Mouse (Mus musculus) midbrain, embryonic 11.5 days (tissue): Measurements from ENCODE around the gene Rbfox1. TPM values are rescaled to one million over a fixed set of nuclear protein-coding genes. Genes with fewer than 3 reads are reported as not detected.
A peak's percentile ranks its signal among the peaks of the same experiment; 100 is the strongest.

Experiments used
- ATAC-seq: fragments of 200-750 bp; cut with Nextera tagmentation; 2 replicates; pipeline ENCODE4 v1.8.0; 2017; ENCODE audit warnings: moderate TSS enrichment, moderate library complexity; ENCODE audit not compliant: low FRiP score
- DNase-seq: peaks from one replicate; pipeline ENCODE4 v3.0.0; 2015; ENCODE audit warnings: low spot score; ENCODE audit errors: missing footprints
- H3K27ac ChIP-seq: fragments of 300-500 bp; sonication (generic); 2 replicates; pipeline ENCODE4 v1.5.1; 2014; ENCODE audit warnings: low read depth, low read length
- H3K27me3 ChIP-seq: fragments of 300-500 bp; sonication (generic); 2 replicates; pipeline ENCODE4 v1.6.1; 2014; ENCODE audit warnings: mild to moderate bottlenecking, low read length, moderate library complexity, mixed read lengths; ENCODE audit not compliant: control insufficient read depth, insufficient read depth
- H3K36me3 ChIP-seq: fragments of 300-500 bp; sonication (generic); 2 replicates; pipeline ENCODE4 v1.6.1; 2014; ENCODE audit warnings: mild to moderate bottlenecking, low read length, moderate library complexity, mixed read lengths; ENCODE audit not compliant: control insufficient read depth, insufficient read depth
- H3K4me1 ChIP-seq: fragments of 300-500 bp; sonication (generic); 2 replicates; pipeline ENCODE4 v1.6.1; 2014; ENCODE audit warnings: low read length; ENCODE audit not compliant: control insufficient read depth, insufficient read depth
- H3K4me2 ChIP-seq: fragments of 300-500 bp; sonication (generic); 2 replicates; pipeline ENCODE4 v1.6.1; 2014; ENCODE audit warnings: mild to moderate bottlenecking, moderate library complexity
- H3K4me3 ChIP-seq: fragments of 300-500 bp; sonication (generic); 2 replicates; pipeline ENCODE4 v1.5.1; 2014; ENCODE audit warnings: low read depth, low read length
- H3K9ac ChIP-seq: fragments of 300-500 bp; sonication (generic); 2 replicates; pipeline ENCODE4 v1.6.1; 2014; ENCODE audit warnings: low read length
- H3K9me3 ChIP-seq: fragments of 300-500 bp; sonication (generic); 2 replicates; pipeline ENCODE4 v1.6.1; 2016; ENCODE audit warnings: low read length; ENCODE audit not compliant: control insufficient read depth
- WGBS: fragments of 180-500 bp; shearing (Covaris S2); extraction: QIAGEN DNeasy Blood & Tissue Kit; methylation state at CpG from one replicate; pipeline ENCODE4 v1.1.7; 2014; 5-methylcytosine and 5-hydroxymethylcytosine counted together
- polyA plus RNA-seq: library from polyadenylated mRNA; unstranded; fragments of >200 nt; fragmentation: Nextera tagmentation; extraction: Ambion mirVana; gene quantifications from 2 replicates; pipeline ENCODE4 v1.2.1, GENCODE M21; 2014

Rbfox1 gene
- polyA plus RNA-seq, 1 experiment from 2014 or later = 6.1 TPM

DNA sequence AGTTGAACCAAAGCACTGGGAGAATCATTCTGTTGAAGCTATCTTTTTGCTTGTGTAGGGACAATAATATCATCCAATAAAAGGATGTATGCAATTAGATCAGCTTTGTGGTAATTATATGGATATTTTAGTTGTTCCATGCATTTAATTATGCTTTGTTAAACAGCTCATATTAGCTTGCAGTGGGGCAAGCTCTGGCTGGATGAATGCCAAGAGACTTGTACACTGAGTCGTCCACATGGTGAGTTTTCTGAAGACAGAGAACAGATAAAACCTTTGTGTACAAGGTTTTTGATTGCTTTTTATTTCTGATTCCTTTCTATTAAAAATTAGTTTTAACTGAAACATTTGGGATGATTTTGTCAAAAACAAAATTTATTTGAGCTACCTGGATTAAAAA is 439.7 kb downstream of the Rbfox1 start:
- 54% methylated on average over 1 of the region's 1 CpGs for WGBS
- Histone ChIP-seq H3K27ac (no peak overlapping the region), H3K27me3 (no peaks in the 10 kb centered on the region), H3K9ac (no peak overlapping the region), H3K4me1 (no peaks in the 10 kb centered on the region), H3K36me3 (no peaks in the 10 kb centered on the region), H3K9me3 (no peaks in the 10 kb centered on the region), H3K4me3 (no peak overlapping the region), H3K4me2 (no peak overlapping the region)
- no peak for ATAC-seq
- no peak for DNase-seq

DNA sequence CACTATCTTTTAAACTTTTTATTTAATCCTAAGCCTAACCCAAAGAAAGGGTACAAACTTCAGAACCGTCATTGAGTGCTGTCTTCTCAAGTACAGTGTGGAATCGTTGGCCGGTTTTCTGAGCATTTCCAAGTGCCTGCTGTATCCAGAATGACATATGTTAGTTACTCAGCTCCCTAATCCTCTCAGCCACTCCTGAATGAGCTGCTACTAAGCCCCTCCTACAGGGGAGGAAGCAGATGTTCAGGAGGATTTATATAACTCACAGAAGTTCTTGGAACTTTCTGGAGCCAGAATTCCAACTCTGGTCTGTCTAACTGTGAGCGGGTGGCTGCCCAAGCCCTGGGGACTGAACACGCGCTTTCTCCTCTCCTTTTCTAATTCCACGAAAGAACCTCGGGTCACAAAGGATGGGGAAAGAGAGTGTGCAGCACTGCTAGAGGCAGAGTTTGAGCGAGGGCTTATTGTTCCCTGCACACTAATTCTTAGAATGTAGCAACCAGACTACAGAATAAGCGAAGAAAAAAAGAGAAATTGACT is 446.3 kb downstream of the Rbfox1 start:
- ATAC-seq (peak; percentile 61; the same call in 1 of the 2 replicates), DNase-seq (peak; percentile 88)
- Histone ChIP-seq H3K4me1 (no peaks in the 10 kb centered on the region), H3K27me3 (no peaks in the 10 kb centered on the region), H3K9ac (no peak overlapping the region), H3K4me3 (no peak overlapping the region), H3K9me3 (no peaks in the 10 kb centered on the region), H3K36me3 (no peaks in the 10 kb centered on the region), H3K4me2 (no peak overlapping the region), H3K27ac (no peak overlapping the region)
- 54% methylated on average over 10 of the region's 10 CpGs for WGBS

DNA sequence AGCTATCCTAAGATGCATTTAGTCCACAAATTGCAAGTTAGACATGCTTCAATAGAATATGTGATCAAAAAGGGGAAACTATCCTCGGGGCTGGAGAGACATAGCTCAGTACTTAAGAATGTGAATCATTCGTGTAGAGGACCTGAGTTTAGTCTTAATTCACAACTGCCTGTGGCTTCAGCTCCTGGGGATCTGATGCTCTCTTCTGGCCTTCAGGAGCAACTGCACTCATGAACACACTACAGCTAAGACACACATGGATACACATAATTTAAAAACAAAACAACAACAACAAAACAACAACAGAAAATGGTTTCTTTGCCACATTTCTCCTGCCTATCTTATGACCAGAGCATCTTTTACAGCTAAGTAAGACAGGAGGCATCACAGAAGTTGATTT is 448.1 kb downstream of the Rbfox1 start:
- Histone ChIP-seq H3K9me3 (no peaks in the 10 kb centered on the region), H3K27ac (no peak overlapping the region), H3K4me2 (no peak overlapping the region), H3K4me3 (no peak overlapping the region), H3K36me3 (no peaks in the 10 kb centered on the region), H3K4me1 (no peaks in the 10 kb centered on the region), H3K9ac (no peak overlapping the region), H3K27me3 (no peaks in the 10 kb centered on the region)
- ATAC-seq (no peak), DNase-seq (no peak)
- WGBS = 73% methylated on average over 2 of the region's 2 CpGs

DNA sequence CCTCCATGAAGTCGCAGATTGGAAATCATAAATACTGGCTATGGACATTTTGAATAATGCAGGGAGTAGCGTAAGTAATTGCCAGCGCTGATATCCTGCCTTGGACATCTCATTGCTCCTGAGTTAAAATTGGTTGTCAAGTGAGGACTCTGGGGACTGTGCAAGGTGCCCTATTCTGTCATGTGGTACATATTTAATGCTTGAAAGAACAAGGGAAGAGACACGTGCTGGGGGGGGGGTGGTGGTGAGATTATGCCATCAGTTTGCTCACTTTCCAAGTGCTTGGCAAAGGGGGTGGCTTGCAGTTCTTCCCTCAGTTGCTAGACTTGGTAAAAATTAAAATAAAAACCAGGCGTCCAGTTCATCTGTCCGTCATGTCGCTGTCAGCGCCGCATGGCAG is 462.9 kb downstream of the Rbfox1 start:
- peak overlapping the region; percentile 36; the same call in 1 of the 2 replicates for H3K4me3 ChIP-seq
- no peaks in the 10 kb centered on the region for H3K9me3 ChIP-seq
- peak overlapping the region; percentile 59; the same call in 1 of the 2 replicates for H3K9ac ChIP-seq
- H3K36me3 ChIP-seq = no peaks in the 10 kb centered on the region
- ATAC-seq (peak; percentile 44; the same call in 1 of the 2 replicates), DNase-seq (no peak)
- H3K4me1 ChIP-seq = no peaks in the 10 kb centered on the region; the same call in 1 of the 2 replicates
- 28% methylated on average over 9 of the region's 9 CpGs for WGBS
- peak overlapping the region; percentile 75 for H3K4me2 ChIP-seq
- H3K27ac ChIP-seq = no peak overlapping the region
- peaks cover 15% of the 10 kb centered on the region for H3K27me3 ChIP-seq

DNA sequence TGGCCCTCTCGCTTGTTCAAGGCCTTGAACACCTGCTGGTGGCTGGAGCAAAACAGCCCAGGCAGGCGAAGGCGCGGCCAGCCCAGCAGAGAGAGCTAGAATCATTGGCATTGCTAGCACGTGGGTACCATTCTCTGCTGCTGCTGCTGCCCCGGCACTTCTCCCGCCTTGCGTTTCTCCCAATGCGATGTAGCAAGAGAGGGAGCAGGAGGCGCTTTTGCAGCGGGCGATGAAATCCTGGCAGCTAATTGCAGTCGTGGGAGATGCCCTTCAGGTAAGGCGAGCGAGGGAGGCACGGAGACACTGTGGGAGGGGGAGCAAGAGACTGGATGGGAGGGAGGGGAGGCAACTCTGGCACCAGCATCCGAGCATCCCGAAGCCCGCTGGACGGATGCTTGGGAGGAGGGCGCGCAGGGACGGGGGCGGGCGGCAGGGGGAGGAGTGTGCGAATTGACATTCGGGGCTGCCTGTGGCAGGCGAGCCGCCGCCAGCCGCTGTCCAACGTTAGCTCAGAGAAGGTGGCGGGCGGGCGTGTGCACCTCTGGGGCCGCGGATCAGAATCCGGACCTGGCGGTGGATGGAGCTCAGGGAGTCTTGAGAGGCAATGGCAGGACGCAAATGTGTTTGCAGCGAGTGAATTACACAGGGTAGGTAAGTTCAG is 463.6 kb downstream of the Rbfox1 start:
- peak; percentile 95 for DNase-seq
- H3K27ac ChIP-seq = no peak overlapping the region
- under 1% methylated on average over 41 of the region's 41 CpGs for WGBS

DNA sequence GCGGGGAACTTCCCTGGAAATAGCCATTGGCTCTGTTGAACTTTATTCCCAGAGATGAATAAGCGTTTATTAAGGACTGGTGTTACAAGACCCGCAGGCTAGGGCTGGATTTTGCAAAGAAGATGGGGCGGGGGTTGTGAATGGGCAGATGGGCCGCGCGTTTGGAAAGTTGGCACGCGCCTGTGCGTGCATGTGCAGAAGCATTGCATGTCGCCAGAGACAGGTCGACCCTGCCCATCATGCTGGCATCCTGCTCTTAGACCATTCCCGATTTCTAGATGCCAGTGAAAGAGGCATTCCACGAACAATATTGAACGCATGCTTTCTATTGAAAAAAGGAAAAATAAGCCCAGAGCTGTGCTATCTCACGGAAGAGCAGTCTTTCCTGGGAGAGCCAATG is 464.2 kb downstream of the Rbfox1 start:
- Histone ChIP-seq H3K4me1 (no peaks in the 10 kb centered on the region; the same call in 1 of the 2 replicates), H3K4me3 (peak overlapping the region; percentile 36), H3K27ac (no peak overlapping the region), H3K27me3 (peaks cover 15% of the 10 kb centered on the region), H3K36me3 (no peaks in the 10 kb centered on the region), H3K9ac (peak overlapping the region; percentile 59), H3K4me2 (peak overlapping the region; percentile 75), H3K9me3 (no peaks in the 10 kb centered on the region)
- ATAC-seq (peak; percentile 28; the same call in 1 of the 2 replicates), DNase-seq (no peak)
- 25% methylated on average over 16 of the region's 16 CpGs for whole genome bisulfite sequencing

More for the DNA sequence above, 463.6 kb downstream of the Rbfox1 start:
- ATAC-seq = peak; percentile 89
- peak overlapping the region; percentile 59 for H3K9ac ChIP-seq
- no peaks in the 10 kb centered on the region for H3K36me3 ChIP-seq
- H3K4me1 ChIP-seq = no peaks in the 10 kb centered on the region; the same call in 1 of the 2 replicates
- H3K9me3 ChIP-seq = no peaks in the 10 kb centered on the region
- H3K4me2 ChIP-seq = peak overlapping the region; percentile 75
- peak overlapping the region; percentile 36 for H3K4me3 ChIP-seq
- peaks cover 15% of the 10 kb centered on the region for H3K27me3 ChIP-seq

DNA sequence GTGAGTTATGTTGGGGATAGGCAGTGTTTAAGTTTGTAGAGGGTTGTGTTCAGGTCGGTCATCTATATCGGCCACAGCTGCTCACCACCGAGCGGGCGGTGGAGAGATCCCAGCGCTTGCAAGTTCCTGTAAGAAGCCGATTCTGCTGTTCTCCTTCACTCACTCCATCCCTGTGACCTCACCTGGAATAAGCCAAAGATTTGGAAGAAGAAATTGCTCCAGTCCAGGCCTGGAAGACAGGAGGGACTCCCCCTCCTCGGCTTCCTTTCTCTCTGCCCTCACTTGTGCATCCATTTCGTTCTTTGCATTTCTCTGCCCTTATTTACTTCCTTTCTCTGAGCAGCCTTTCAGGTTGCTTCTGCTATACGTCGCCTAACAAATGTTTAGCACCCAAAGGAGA is 465.1 kb downstream of the Rbfox1 start:
- no peaks in the 10 kb centered on the region for H3K36me3 ChIP-seq
- H3K4me2 ChIP-seq = no peak overlapping the region
- WGBS = 92% methylated on average over 11 of the region's 11 CpGs
- peaks cover 15% of the 10 kb centered on the region for H3K27me3 ChIP-seq
- no peak overlapping the region for H3K9ac ChIP-seq
- H3K4me3 ChIP-seq = no peak overlapping the region
- no peak overlapping the region for H3K27ac ChIP-seq
- no peak for DNase-seq
- no peaks in the 10 kb centered on the region; the same call in 1 of the 2 replicates for H3K4me1 ChIP-seq
- H3K9me3 ChIP-seq = no peaks in the 10 kb centered on the region
- no peak for ATAC-seq

DNA sequence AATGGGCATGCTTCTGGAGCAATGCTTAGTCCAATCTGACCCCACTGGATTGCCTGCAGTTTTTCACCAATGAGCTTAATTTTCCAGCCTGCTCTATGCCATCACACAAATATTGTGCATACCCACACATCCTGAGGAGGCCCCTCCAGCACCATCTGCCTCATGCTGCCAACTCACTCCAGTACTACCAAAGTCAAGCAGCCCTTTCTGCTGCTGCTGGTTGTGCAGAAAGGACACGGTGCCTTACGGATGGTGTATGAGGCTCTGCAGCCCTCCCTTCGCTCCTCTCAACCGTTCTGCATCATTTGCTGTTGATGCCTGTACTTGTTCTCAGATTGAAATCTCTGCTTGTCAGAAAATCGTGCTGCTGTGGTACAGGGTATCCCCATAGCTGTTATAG is 468.0 kb downstream of the Rbfox1 start:
- Histone ChIP-seq H3K4me2 (no peak overlapping the region), H3K4me3 (no peak overlapping the region), H3K36me3 (no peaks in the 10 kb centered on the region), H3K4me1 (no peaks in the 10 kb centered on the region; the same call in 1 of the 2 replicates), H3K9ac (no peak overlapping the region), H3K27ac (no peak overlapping the region), H3K9me3 (no peaks in the 10 kb centered on the region), H3K27me3 (peaks cover 9% of the 10 kb centered on the region)
- 83% methylated on average over 5 of the region's 5 CpGs for WGBS
- no peak for DNase-seq
- no peak for ATAC-seq

DNA sequence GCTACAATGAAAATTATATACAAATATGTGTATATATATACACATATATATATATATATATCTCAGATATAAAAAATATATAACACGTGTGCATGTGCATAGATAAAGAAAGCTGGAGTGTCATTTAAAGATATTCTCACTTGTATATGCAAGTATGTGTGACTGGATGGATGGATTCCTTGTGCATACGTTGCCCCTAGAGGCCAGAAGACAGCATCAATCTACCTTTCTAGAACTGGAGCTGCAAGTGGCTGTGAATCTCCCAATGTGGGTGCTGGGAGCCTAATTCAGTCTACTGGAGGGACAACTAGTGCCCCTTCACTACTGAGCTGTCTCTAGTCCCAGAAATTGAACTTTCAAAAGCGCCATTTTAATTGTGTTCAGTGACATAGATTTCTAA is 471.8 kb downstream of the Rbfox1 start:
- DNase-seq = no peak
- Histone ChIP-seq H3K27ac (no peak overlapping the region), H3K4me3 (no peak overlapping the region), H3K36me3 (no peaks in the 10 kb centered on the region), H3K9me3 (no peaks in the 10 kb centered on the region), H3K4me2 (no peak overlapping the region), H3K27me3 (no peaks in the 10 kb centered on the region), H3K9ac (no peak overlapping the region), H3K4me1 (no peaks in the 10 kb centered on the region; the same call in 1 of the 2 replicates)
- 63% methylated on average over 3 of the region's 3 CpGs for WGBS
- ATAC-seq = no peak
